In genomic region chr5:151686606-151687525, GRCm38 (mm10) we compare ENCODE assay signal across 8 mouse cellular contexts. TPM values are rescaled to one million over a fixed set of nuclear protein-coding genes. Genes with fewer than 3 reads are reported as not detected.
DNase-seq lines count a peak whose midpoint lies in the region; ATAC-seq and TF ChIP-seq lines count a peak whose summit lies in the region.

No protein-coding gene starts in this region.

- peak; percentile 82 for TF ChIP-seq CTCF in C2C12 (IDR thresholded peaks at IDR 0.05; ENCODE audit: control insufficient read depth, insufficient read depth, insufficient read length)
- TF ChIP-seq CTCF in bone marrow macrophage, adult 2 months (IDR thresholded peaks at IDR 0.05; ENCODE audit: low read depth, low read length), result peak; percentile 96

- H3K79me3 ChIP-seq in C2C12 (ENCODE audit: low read depth), result no peaks in the 10 kb centered on the region

- no peaks in the 10 kb centered on the region for H3K9me3 ChIP-seq in heart, embryonic 12.5 days (replicated peaks)
- no peaks in the 10 kb centered on the region for H3K9me3 ChIP-seq in kidney, embryonic 16.5 days (ENCODE audit: low read length)

- H3ac ChIP-seq in C2C12 (ENCODE audit: control insufficient read depth, insufficient read length, low read depth) (no peak overlapping the region), myocyte (ENCODE audit: control insufficient read depth, insufficient read length) (no peak overlapping the region)

- H3K4me2 ChIP-seq in heart, embryonic 12.5 days, result peak overlapping the region; percentile 67
- peak overlapping the region; percentile 48 for H3K4me2 ChIP-seq in kidney, embryonic 16.5 days (replicated peaks; ENCODE audit: low read depth, low read length)
- peak overlapping the region; percentile 48 for H3K4me2 ChIP-seq in myocyte (ENCODE audit: low read depth)

- WGBS in heart, embryonic 12.5 days, result 26% methylated on average over 15 of the region's 15 CpGs
- WGBS in kidney, embryonic 16.5 days, result 16% methylated on average over 15 of the region's 15 CpGs

- no peak overlapping the region for H3K27ac ChIP-seq in bone marrow macrophage, adult 2 months (ENCODE audit: insufficient read depth, low read depth, low read length)
- no peak overlapping the region for H3K27ac ChIP-seq in heart, embryonic 12.5 days (ENCODE audit: poor library complexity, severe bottlenecking)
- no peak overlapping the region for H3K27ac ChIP-seq in kidney, embryonic 16.5 days (ENCODE audit: low read length)

- H3K36me3 ChIP-seq in C2C12 (ENCODE audit: control insufficient read depth, insufficient read depth) (no peaks in the 10 kb centered on the region), myocyte (ENCODE audit: control insufficient read depth, insufficient read depth) (no peaks in the 10 kb centered on the region)
- H3K36me3 ChIP-seq in heart, embryonic 12.5 days, result no peaks in the 10 kb centered on the region
- no peaks in the 10 kb centered on the region for H3K36me3 ChIP-seq in kidney, embryonic 16.5 days (ENCODE audit: insufficient read depth, low read length)

- no peak for TF ChIP-seq POLR2A in bone marrow macrophage, adult 2 months (IDR thresholded peaks at IDR 0.05; ENCODE audit: borderline replicate concordance, low read depth, low read length)
- no peak for TF ChIP-seq POLR2A in myocyte (IDR thresholded peaks at IDR 0.05; ENCODE audit: insufficient read length, low read depth)

- no peaks in the 10 kb centered on the region for H3K27me3 ChIP-seq in C2C12 (ENCODE audit: control insufficient read depth, insufficient read depth, insufficient read length)
- no peaks in the 10 kb centered on the region for H3K27me3 ChIP-seq in heart, embryonic 12.5 days (replicated peaks)
- H3K27me3 ChIP-seq in kidney, embryonic 16.5 days (ENCODE audit: insufficient read depth, low read length), result no peaks in the 10 kb centered on the region
- no peaks in the 10 kb centered on the region for H3K27me3 ChIP-seq in myocyte (ENCODE audit: control insufficient read depth, insufficient read depth, insufficient read length)

- peak; percentile 75; the same call in 1 of the 2 replicates for ATAC-seq in erythroid progenitor cell, adult 5-6 weeks (replicated peaks; ENCODE audit: low FRiP score, poor library complexity, severe bottlenecking)
- ATAC-seq in heart, embryonic 12.5 days (ENCODE audit: insufficient number of reproducible peaks, low FRiP score), result peak; percentile 87
- peak; percentile 98 for ATAC-seq in kidney, embryonic 16.5 days (ENCODE audit: low FRiP score, low TSS enrichment)

- no peak overlapping the region for H3K9ac ChIP-seq in heart, embryonic 12.5 days
- peak overlapping the region; percentile 0; the same call in 1 of the 2 replicates for H3K9ac ChIP-seq in kidney, embryonic 16.5 days (replicated peaks; ENCODE audit: low read length)

- H3K4me3 ChIP-seq in C2C12 (ENCODE audit: insufficient read depth, poor library complexity, severe bottlenecking) (no peak overlapping the region), myocyte (no peak overlapping the region)
- H3K4me3 ChIP-seq in bone marrow macrophage, adult 2 months (ENCODE audit: insufficient read depth, low read length), result no peak overlapping the region
- peak overlapping the region; percentile 32 for H3K4me3 ChIP-seq in heart, embryonic 12.5 days
- H3K4me3 ChIP-seq in kidney, embryonic 16.5 days (ENCODE audit: low read length), result 0 out of 2 replicates have a peak overlapping the region, but pooled peaks have one; percentile 10

- H3K79me2 ChIP-seq in C2C12 (ENCODE audit: control insufficient read depth, insufficient read depth) (no peaks in the 10 kb centered on the region), myocyte (ENCODE audit: control insufficient read depth, insufficient read depth) (no peaks in the 10 kb centered on the region)

- DNase-seq in liver, result peak; percentile 78
- DNase-seq in spleen, postnatal 4 days (ENCODE audit: low spot score in 2 of 2), result peak; percentile 71 to 84

- no peaks in the 10 kb centered on the region for H3K4me1 ChIP-seq in bone marrow macrophage, adult 2 months (ENCODE audit: control insufficient read depth, insufficient read depth, low read length)
- H3K4me1 ChIP-seq in heart, embryonic 12.5 days (replicated peaks), result no peaks in the 10 kb centered on the region
- H3K4me1 ChIP-seq in kidney, embryonic 16.5 days (ENCODE audit: insufficient read depth, low read length), result no peaks in the 10 kb centered on the region

TF ChIP-seq in C2C12, 6 proteins besides CTCF, POLR2A, EP300 and RAD21:
- TF ChIP-seq MYOG (IDR thresholded peaks at IDR 0.05; ENCODE audit: control insufficient read depth, extremely low read depth, insufficient read length), result no peak
- peak; percentile 31 for TF ChIP-seq USF1 (IDR thresholded peaks at IDR 0.05; ENCODE audit: low read depth)
- peak; percentile 98 for TF ChIP-seq MAX (IDR thresholded peaks at IDR 0.05)
- no peak for TF ChIP-seq CEBPB (IDR thresholded peaks at IDR 0.05; ENCODE audit: low read depth)
- no peak for TF ChIP-seq FOSL1 (IDR thresholded peaks at IDR 0.05; ENCODE audit: insufficient read depth, low read length, poor library complexity, severe bottlenecking)
- no peak for TF ChIP-seq MYOD1 (IDR thresholded peaks at IDR 0.05; ENCODE audit: control insufficient read depth, insufficient read length, low read depth)

TF ChIP-seq in myocyte, 11 proteins besides CTCF, POLR2A, EP300 and RAD21:
- TF ChIP-seq TCF3 (IDR thresholded peaks at IDR 0.05; ENCODE audit: insufficient read length, low read depth) (no peak), E2F4 (IDR thresholded peaks at IDR 0.05; ENCODE audit: insufficient read depth) (no peak), MYOG (IDR thresholded peaks at IDR 0.05; ENCODE audit: control insufficient read depth in 1 of 3, insufficient read depth in 1 of 3, insufficient read length in 2 of 3, low read depth in 2 of 3) (no peak), REST (IDR thresholded peaks at IDR 0.05; ENCODE audit: insufficient read depth, insufficient read length) (no peak), POLR2AphosphoS2 (IDR thresholded peaks at IDR 0.05; ENCODE audit: insufficient read length, low read depth) (no peak), MAX (IDR thresholded peaks at IDR 0.05; ENCODE audit: low read depth) (peak; percentile 90), TCF12 (IDR thresholded peaks at IDR 0.05; ENCODE audit: insufficient read depth, poor library complexity, severe bottlenecking) (no peak), SRF (IDR thresholded peaks at IDR 0.05; ENCODE audit: control insufficient read depth, insufficient read length, low read depth) (no peak), USF1 (IDR thresholded peaks at IDR 0.05; ENCODE audit: low read depth) (peak; percentile 40), MYOD1 (IDR thresholded peaks at IDR 0.05; ENCODE audit: control insufficient read depth in 1 of 3, insufficient read length in 2 of 3, low read depth in 2 of 3) (no peak), CEBPB (IDR thresholded peaks at IDR 0.05; ENCODE audit: insufficient read depth, poor library complexity, severe bottlenecking) (no peak)

RNA-seq across cellular contexts. Expression of gene Rfc3, which starts 35.8 kb away (rescaled TPM):
- polyA plus RNA-seq in C2C12 (2012; fragmentation: generic; extraction: Trizol) (84.3 TPM), myocyte (2012; fragmentation: generic; extraction: Trizol) (28.2 TPM)
- polyA plus RNA-seq in bone marrow macrophage, adult 2 months (2012; ENCODE audit: insufficient read depth, insufficient read length, missing spikeins), result 26.3 and 30.8 TPM in 2 replicates
- 64.9 and 83.8 TPM in 2 replicates for total RNA-seq in erythroid progenitor cell, adult 5-6 weeks (2015; ENCODE audit: low replicate concordance)
- total RNA-seq in erythroid progenitor cell, adult 5-6 weeks (2017; ENCODE audit: low replicate concordance), result 20.4 and 32.7 TPM in 2 replicates
- polyA plus RNA-seq in heart, embryonic 12.5 days (2016; fragmentation: Nextera tagmentation; extraction: Ambion mirVana), result 57.0 and 59.4 TPM in 2 replicates
- polyA plus RNA-seq in kidney, embryonic 16.5 days (2015; fragmentation: Nextera tagmentation; extraction: Ambion mirVana), result 99.5 and 100 TPM in 2 replicates

Comparison
In these comparisons a context has a peak if more than half of its experiments do, and no peak if none do; other contexts are left out.
1. H3K4me3 ChIP-seq: peak in heart, embryonic 12.5 days (single experiment) and kidney, embryonic 16.5 days (single experiment); none in C2C12 (single experiment), bone marrow macrophage, adult 2 months (single experiment) and myocyte (single experiment).
2. Peak in every context shown above with its lines, with median percentiles within 50 percentile points of each other: ATAC-seq and H3K4me2 ChIP-seq.